Mouse (Mus musculus): ENCODE measurements at regions not wholly inside any gene's neighbourhood (a gene's known extent, or its start where the extent isn't known, plus 50 kb on each side); places are given as distances from the start of the nearest gene placed in this dataset.

- no peak overlapping the region for H3K27ac ChIP-seq
- WGBS: 98% methylated on average over 4 of the region's 4 CpGs
- no peak for DNase-seq
- H3K9ac ChIP-seq (ENCODE audit: low read depth, low read length): no peak overlapping the region
- no peaks in the 10 kb centered on the region for H3K27me3 ChIP-seq (ENCODE audit: control insufficient read depth, insufficient read depth, low read length)
- no peaks in the 10 kb centered on the region for H3K36me3 ChIP-seq (ENCODE audit: control insufficient read depth, insufficient read depth, low read length)
- H3K4me3 ChIP-seq: no peak overlapping the region
- no peaks in the 10 kb centered on the region for H3K79me2 ChIP-seq (replicated peaks; ENCODE audit: control insufficient read depth, insufficient read depth, low read length)
- H3K4me1 ChIP-seq (ENCODE audit: control insufficient read depth, insufficient read depth, low read length): no peaks in the 10 kb centered on the region
- intact Hi-C loops (cut with DNase I): no loop called here
- TF ChIP-seq EP300 (IDR thresholded peaks at IDR 0.05; ENCODE audit: insufficient read depth, low read depth, low read length) (no peak), POLR2A (IDR thresholded peaks at IDR 0.05; ENCODE audit: insufficient read depth, low read depth, low read length) (no peak), CTCF (IDR thresholded peaks at IDR 0.05) (no peak)
Observed at GRCm38 (mm10) chr10:56453578-56454069, 76.5 kb downstream of the Gja1 start.

- 83% methylated on average over 2 of the region's 2 CpGs for WGBS
- TF ChIP-seq EP300 (IDR thresholded peaks at IDR 0.05; ENCODE audit: insufficient read depth, low read depth, low read length): no peak
- TF ChIP-seq POLR2A (IDR thresholded peaks at IDR 0.05; ENCODE audit: insufficient read depth, low read depth, low read length): no peak
- no peak for TF ChIP-seq CTCF (IDR thresholded peaks at IDR 0.05)
Observed at GRCm38 (mm10) chr10:56455867-56456468, 78.8 kb downstream of the Gja1 start.

GRCm38 (mm10) chr10:56468537-56468936, 91.4 kb downstream of the Gja1 start:
- Histone ChIP-seq H3K4me1 (ENCODE audit: control insufficient read depth, insufficient read depth, low read length) (peaks cover 3% of the 10 kb centered on the region), H3K36me3 (ENCODE audit: control insufficient read depth, insufficient read depth, low read length) (0 out of 2 replicates have a peak, but pooled peaks cover 2% of the 10 kb centered on the region), H3K9ac (ENCODE audit: low read depth, low read length) (no peak overlapping the region; the same call in 1 of the 2 replicates), H3K4me3 (peak overlapping the region; percentile 49), H3K79me2 (replicated peaks; ENCODE audit: control insufficient read depth, insufficient read depth, low read length) (no peaks in the 10 kb centered on the region), H3K27ac (peak overlapping the region; percentile 77), H3K27me3 (ENCODE audit: control insufficient read depth, insufficient read depth, low read length) (no peaks in the 10 kb centered on the region)
- TF ChIP-seq POLR2A (IDR thresholded peaks at IDR 0.05; ENCODE audit: insufficient read depth, low read depth, low read length) (no peak), CTCF (IDR thresholded peaks at IDR 0.05) (no peak), EP300 (IDR thresholded peaks at IDR 0.05; ENCODE audit: insufficient read depth, low read depth, low read length) (no peak)
- intact Hi-C loops (cut with DNase I): loop anchor here (5.0 to 10.0 kb wide), 2 partner anchors 76 to 126 kb away; no protein-coding TSS in a partner anchor
- 5% methylated on average over 6 of the region's 6 CpGs for WGBS
- DNase-seq: peak; percentile 25 to 34

More at GRCm38 (mm10) chr10:56455867-56456468, 78.8 kb downstream of the Gja1 start:
- H3K36me3 ChIP-seq (ENCODE audit: control insufficient read depth, insufficient read depth, low read length): no peaks in the 10 kb centered on the region
- intact Hi-C loops (cut with DNase I): no loop called here
- H3K4me3 ChIP-seq: no peak overlapping the region
- no peaks in the 10 kb centered on the region for H3K4me1 ChIP-seq (ENCODE audit: control insufficient read depth, insufficient read depth, low read length)
- no peak overlapping the region for H3K27ac ChIP-seq
- no peak overlapping the region for H3K9ac ChIP-seq (ENCODE audit: low read depth, low read length)
- H3K79me2 ChIP-seq (replicated peaks; ENCODE audit: control insufficient read depth, insufficient read depth, low read length): no peaks in the 10 kb centered on the region
- no peaks in the 10 kb centered on the region for H3K27me3 ChIP-seq (ENCODE audit: control insufficient read depth, insufficient read depth, low read length)
- DNase-seq: no peak

GRCm38 (mm10) chr10:56468993-56469712, 92.0 kb downstream of the Gja1 start:
- Histone ChIP-seq H3K79me2 (replicated peaks; ENCODE audit: control insufficient read depth, insufficient read depth, low read length) (no peaks in the 10 kb centered on the region), H3K4me1 (ENCODE audit: control insufficient read depth, insufficient read depth, low read length) (peaks cover 3% of the 10 kb centered on the region), H3K36me3 (ENCODE audit: control insufficient read depth, insufficient read depth, low read length) (0 out of 2 replicates have a peak, but pooled peaks cover 2% of the 10 kb centered on the region), H3K4me3 (peak overlapping the region; percentile 49), H3K27ac (peak overlapping the region; percentile 77), H3K9ac (ENCODE audit: low read depth, low read length) (peak overlapping the region; percentile 70), H3K27me3 (ENCODE audit: control insufficient read depth, insufficient read depth, low read length) (no peaks in the 10 kb centered on the region)
- intact Hi-C loops (cut with DNase I): loop anchor here (5.0 to 10.0 kb wide), 2 partner anchors 77 to 126 kb away; no protein-coding TSS in a partner anchor
- 13% methylated on average over 15 of the region's 15 CpGs for WGBS
- DNase-seq: peak; percentile 37 to 54
- TF ChIP-seq POLR2A (IDR thresholded peaks at IDR 0.05; ENCODE audit: insufficient read depth, low read depth, low read length) (no peak), CTCF (IDR thresholded peaks at IDR 0.05) (no peak), EP300 (IDR thresholded peaks at IDR 0.05; ENCODE audit: insufficient read depth, low read depth, low read length) (no peak)

- Histone ChIP-seq H3K4me1 (ENCODE audit: control insufficient read depth, insufficient read depth, low read length) (peaks cover 3% of the 10 kb centered on the region), H3K4me3 (no peak overlapping the region), H3K9ac (ENCODE audit: low read depth, low read length) (no peak overlapping the region), H3K27ac (no peak overlapping the region), H3K79me2 (replicated peaks; ENCODE audit: control insufficient read depth, insufficient read depth, low read length) (no peaks in the 10 kb centered on the region), H3K27me3 (ENCODE audit: control insufficient read depth, insufficient read depth, low read length) (no peaks in the 10 kb centered on the region), H3K36me3 (ENCODE audit: control insufficient read depth, insufficient read depth, low read length) (0 out of 2 replicates have a peak, but pooled peaks cover 2% of the 10 kb centered on the region)
- intact Hi-C loops (cut with DNase I): loop anchor here (5.0 to 10.0 kb wide), 2 partner anchors 78 to 125 kb away; no protein-coding TSS in a partner anchor
- no peak for DNase-seq
- no peak for TF ChIP-seq EP300 (IDR thresholded peaks at IDR 0.05; ENCODE audit: insufficient read depth, low read depth, low read length)
- TF ChIP-seq CTCF (IDR thresholded peaks at IDR 0.05): no peak
- TF ChIP-seq POLR2A (IDR thresholded peaks at IDR 0.05; ENCODE audit: insufficient read depth, low read depth, low read length): no peak
- WGBS: 69% methylated on average over 3 of the region's 3 CpGs
Observed at GRCm38 (mm10) chr10:56469895-56470294, 92.8 kb downstream of the Gja1 start.
